Comparison of ENCODE assay signal across 8 mouse cellular contexts in the genomic region with DNA sequence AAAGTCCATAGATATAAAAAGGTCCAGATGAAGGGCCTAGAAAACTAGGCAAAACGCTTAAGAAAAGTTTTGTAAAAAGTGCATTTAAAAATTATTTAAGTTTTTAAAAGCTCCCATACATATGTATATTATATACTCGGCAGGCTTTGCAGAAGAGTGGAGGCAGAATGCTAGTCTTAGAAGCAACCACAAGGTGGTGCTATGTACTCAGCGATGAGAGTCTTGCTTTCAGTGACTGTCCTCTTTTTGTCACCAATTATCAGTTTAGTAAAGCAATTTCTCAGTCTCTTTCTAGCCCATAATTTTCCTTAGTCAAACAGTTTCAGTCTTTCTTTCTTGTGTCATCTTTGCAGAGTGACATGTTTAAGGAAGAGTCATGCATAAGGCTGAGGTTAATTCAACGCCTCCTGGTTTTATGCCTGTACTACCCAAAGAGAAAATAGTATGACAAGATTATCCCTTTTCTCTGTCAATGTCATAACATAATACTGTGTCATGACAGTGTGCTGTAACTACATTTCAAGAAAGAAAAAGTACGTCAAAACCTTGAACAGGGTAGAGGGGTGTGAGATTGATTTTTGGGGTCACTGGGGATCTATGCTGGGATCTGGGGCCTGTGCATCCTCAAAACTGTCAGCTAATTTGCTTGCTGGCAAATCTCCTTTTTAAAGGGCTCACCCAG. TPM values are rescaled to one million over a fixed set of nuclear protein-coding genes. Genes with fewer than 3 reads are reported as not detected.
DNase-seq lines count a peak whose midpoint lies in the region; ATAC-seq and TF ChIP-seq lines count a peak whose summit lies in the region.

No protein-coding gene starts in this region.

- H3K27me3 ChIP-seq in midbrain, embryonic 13.5 days: no peaks in the 10 kb centered on the region

- ATAC-seq in midbrain, embryonic 13.5 days: peak; percentile 75

- H3K4me1 ChIP-seq in ES-E14 (ENCODE audit: control insufficient read depth in 2 of 2, insufficient read depth in 2 of 2, low read length in 2 of 2, poor library complexity in 1 of 2): no peaks in the 10 kb centered on the region
- H3K4me1 ChIP-seq in midbrain, embryonic 13.5 days (replicated peaks): no peaks in the 10 kb centered on the region

- 32% methylated on average over 5 of the region's 5 CpGs for WGBS in midbrain, embryonic 13.5 days

- no peak overlapping the region for H3K4me3 ChIP-seq in gastrocnemius, adult 2 months
- no peak overlapping the region for H3K4me3 ChIP-seq in ES-E14 (ENCODE audit: insufficient read depth in 1 of 2, low read depth in 1 of 2, low read length in 2 of 2, poor library complexity in 1 of 2, severe bottlenecking in 1 of 2)
- H3K4me3 ChIP-seq in midbrain, embryonic 13.5 days (replicated peaks): no peak overlapping the region

- intact Hi-C loops in gastrocnemius, adult 2 months (cut with DNase I): loop anchor here (2.0 kb wide), 1 partner anchor 437 kb away; no protein-coding TSS in a partner anchor

- TF ChIP-seq CTCF in gastrocnemius, adult 2 months (IDR thresholded peaks at IDR 0.05): peak; percentile 93

- no peak overlapping the region for H3K27ac ChIP-seq in gastrocnemius, adult 2 months
- H3K27ac ChIP-seq in ES-E14 (ENCODE audit: insufficient read depth, low read depth, low read length, poor library complexity, severe bottlenecking): no peak overlapping the region
- H3K27ac ChIP-seq in midbrain, embryonic 13.5 days: no peak overlapping the region

- no peak overlapping the region for H3K4me2 ChIP-seq in midbrain, embryonic 13.5 days (replicated peaks)

- no peak overlapping the region for H3K9ac ChIP-seq in ES-E14 (ENCODE audit: insufficient read depth, low read depth, low read length, poor library complexity, severe bottlenecking)
- H3K9ac ChIP-seq in midbrain, embryonic 13.5 days (replicated peaks): no peak overlapping the region

- in situ Hi-C loops in ES-E14 (cut with MboI; ENCODE audit: low sequenced_read_pairs in 2 of 2, unreplicated experiment in 2 of 2): loop anchor here (5.0 to 10.0 kb wide), 3 partner anchors 121 to 441 kb away; no protein-coding TSS in a partner anchor

- no peaks in the 10 kb centered on the region for H3K36me3 ChIP-seq in ES-E14 (ENCODE audit: control insufficient read depth, insufficient read depth, low read length, poor library complexity, severe bottlenecking)
- H3K36me3 ChIP-seq in midbrain, embryonic 13.5 days: no peaks in the 10 kb centered on the region

- DNase-seq in gastrocnemius, adult 2 months: no peak
- no peak for DNase-seq in gastrocnemius, postnatal 10 days
- DNase-seq in ES-E14 (ENCODE audit: low read depth, low spot score): peak; percentile 40
- DNase-seq in cerebellum, postnatal 10 days: peak; percentile 72 to 81
- DNase-seq in heart, postnatal 4 days: peak; percentile 57
- peak; percentile 38 to 60 for DNase-seq in layer of hippocampus, postnatal 10 days (ENCODE audit: low spot score in 2 of 2)
- no peak for DNase-seq in ovary, postnatal 10 days (ENCODE audit: low spot score)

- H3K9me3 ChIP-seq in ES-E14 (ENCODE audit: control insufficient read depth, insufficient read depth, low read depth, low read length): no peaks in the 10 kb centered on the region
- no peaks in the 10 kb centered on the region for H3K9me3 ChIP-seq in midbrain, embryonic 13.5 days

TF ChIP-seq in ES-E14, 5 proteins besides CTCF, POLR2A, EP300 and RAD21:
- TF ChIP-seq MAFK (IDR thresholded peaks at IDR 0.05; ENCODE audit: insufficient read depth, low read depth, low read length) (no peak), CHD2 (IDR thresholded peaks at IDR 0.05; ENCODE audit: low read depth, low read length) (no peak), ZC3H11A (IDR thresholded peaks at IDR 0.05; ENCODE audit: borderline replicate concordance, low read depth, low read length) (peak; percentile 88), HCFC1 (IDR thresholded peaks at IDR 0.05; ENCODE audit: borderline replicate concordance, insufficient read depth, low read length) (no peak), ZNF384 (IDR thresholded peaks at IDR 0.05; ENCODE audit: low read depth, low read length) (no peak)

RNA-seq across cellular contexts. Expression of a gene that starts 12.7 kb away (rescaled TPM):
- 1 to 10 TPM; 2.5 to 5.6 TPM for total RNA-seq in gastrocnemius, adult 2 months (2021)
- 10 to 100 TPM; 67.2 to 88.4 TPM for total RNA-seq in gastrocnemius, postnatal 10 days (2021)
- total RNA-seq in ES-E14 (2012; rRNA removed): 0.05 and 0.40 TPM in 2 replicates
- 100 to 1,000 TPM in 1 of 2 experiments, 10 to 100 TPM in 1; 85.4 to 109 TPM for total RNA-seq in heart, postnatal 4 days (2021)
- total RNA-seq in layer of hippocampus, postnatal 10 days (2021): 10 to 100 TPM; 14.9 to 17.7 TPM
- polyA plus RNA-seq in midbrain, embryonic 13.5 days (2015; fragmentation: Nextera tagmentation; extraction: Ambion mirVana): 20.1 and 21.0 TPM in 2 replicates

Comparison
In these comparisons a context has a peak if more than half of its experiments do, and no peak if none do; other contexts are left out.
1. DNase-seq: peak in ES-E14 (single experiment), cerebellum, postnatal 10 days (2 of 2), heart, postnatal 4 days (single experiment) and layer of hippocampus, postnatal 10 days (2 of 2); none in gastrocnemius, adult 2 months (single experiment), gastrocnemius, postnatal 10 days (single experiment) and ovary, postnatal 10 days (single experiment).